Mouse (Mus musculus): Measurements from ENCODE around the gene Ptpn23. TPM values are rescaled to one million over a fixed set of nuclear protein-coding genes. Genes with fewer than 3 reads are reported as not detected.
"Not testable (repeated sequence)": the region's sequence is repeated elsewhere in the genome, so short reads cannot be mapped to it uniquely, and the experiment has no call there.

Ptpn23 gene
- polyA plus RNA-seq, 1 experiment, result 3.0 TPM

DNA sequence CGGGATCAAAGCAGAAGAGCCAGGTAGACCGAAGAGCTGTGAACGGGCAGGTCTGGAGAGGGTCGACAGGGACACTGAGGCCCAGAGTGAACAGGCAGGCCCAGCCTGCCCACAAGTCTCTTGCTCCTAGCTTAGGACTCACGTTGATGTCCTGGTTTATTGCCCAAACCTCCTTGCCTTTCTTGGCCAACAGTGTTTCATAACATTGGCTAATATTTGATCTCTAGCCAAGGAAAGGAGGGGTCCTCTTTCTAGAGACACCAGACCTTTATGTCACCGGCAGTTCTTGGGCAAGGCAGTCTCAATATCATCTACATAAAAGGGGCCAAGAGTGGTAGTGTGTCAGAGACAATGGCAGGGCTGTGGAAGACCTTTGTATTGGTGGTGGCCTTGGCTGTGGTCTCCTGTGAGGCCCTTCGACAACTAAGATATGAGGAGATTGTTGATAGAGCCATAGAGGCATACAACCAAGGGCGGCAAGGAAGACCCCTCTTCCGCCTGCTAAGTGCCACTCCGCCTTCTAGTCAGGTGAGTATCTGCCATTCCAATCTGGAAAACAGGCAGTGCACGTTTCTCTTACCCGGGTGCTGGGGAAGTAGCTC is 11.6 kb upstream of the Ptpn23 start, which contains the start of gene Ngp:
Gene Ngp, plus strand, starts transcription at position 237 of the 602 bp plus-strand sequence.
- TF ChIP-seq TAL1 (IDR thresholded peaks at IDR 0.05; ENCODE audit: low read length) (no peak), GATA1 (IDR thresholded peaks at IDR 0.05; ENCODE audit: low read length) (no peak)
- H3K4me3 ChIP-seq (replicated peaks), result no peak within 1 kb of the TSS
- no peaks in the 10 kb centered on the region for H3K36me3 ChIP-seq (ENCODE audit: control insufficient read depth)
- no peaks in the 10 kb centered on the region for H3K4me1 ChIP-seq (ENCODE audit: control insufficient read depth)
- H3K27me3 ChIP-seq (ENCODE audit: control insufficient read depth), result no peaks in the 10 kb centered on the region
- no peaks in the 10 kb centered on the region for H3K9me3 ChIP-seq (ENCODE audit: control insufficient read depth, low read length)

DNA sequence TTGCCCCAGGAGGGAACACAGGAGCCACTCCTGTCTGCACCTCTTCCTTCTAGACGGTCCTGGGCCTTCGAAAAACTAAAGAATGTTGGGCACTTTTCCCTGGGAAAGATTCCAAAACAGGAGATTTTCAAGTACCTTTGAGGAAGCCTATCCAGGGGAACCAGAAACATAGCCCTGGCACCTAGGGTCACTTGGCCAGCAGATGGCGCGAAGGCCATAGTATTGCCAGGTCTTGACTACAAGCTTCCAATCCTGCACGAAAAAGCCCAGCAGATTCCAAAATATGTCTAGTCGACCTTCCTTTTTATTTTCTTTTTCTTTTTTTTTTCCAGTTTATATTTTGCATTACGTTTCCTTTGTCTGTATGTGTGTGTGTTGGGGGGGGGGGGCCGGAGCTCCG is 5.8 kb upstream of the Ptpn23 start:
- Histone ChIP-seq H3K27me3 (ENCODE audit: control insufficient read depth) (peaks cover 10% of the 10 kb centered on the region), H3K4me1 (ENCODE audit: control insufficient read depth) (peaks cover 5% of the 10 kb centered on the region), H3K36me3 (ENCODE audit: control insufficient read depth) (no peaks in the 10 kb centered on the region), H3K9me3 (ENCODE audit: control insufficient read depth, low read length) (no peaks in the 10 kb centered on the region), H3K4me3 (replicated peaks) (no peak overlapping the region)
- no peak for TF ChIP-seq TAL1 (IDR thresholded peaks at IDR 0.05; ENCODE audit: low read length)
- TF ChIP-seq GATA1 (IDR thresholded peaks at IDR 0.05; ENCODE audit: low read length), result no peak

DNA sequence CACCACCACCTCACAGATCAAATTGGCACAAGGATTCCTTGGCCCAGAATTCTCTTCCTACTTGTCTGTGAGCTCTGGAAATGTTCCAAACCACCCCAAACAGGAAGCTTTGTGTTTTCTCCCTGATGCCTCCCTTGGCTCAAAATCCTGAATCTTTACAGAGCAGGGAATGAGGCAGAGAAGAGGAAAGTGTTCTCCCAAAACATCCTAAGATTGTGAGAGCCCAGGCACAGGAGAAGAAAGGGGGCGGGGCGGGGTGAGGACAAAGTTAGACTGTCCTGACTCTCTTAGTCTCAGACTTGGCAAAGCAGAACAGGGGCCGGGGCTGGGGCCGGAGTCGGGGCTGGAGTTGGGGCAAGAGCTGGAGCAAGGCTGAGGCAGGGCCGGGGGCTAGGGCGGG is 4.9 kb upstream of the Ptpn23 start:
- H3K27me3 ChIP-seq (ENCODE audit: control insufficient read depth), result peaks cover 10% of the 10 kb centered on the region

GRCm38 (mm10) chr9:110410908-110411887 is 3.2 kb upstream of the Ptpn23 start:
- Histone ChIP-seq H3K4me3 (replicated peaks) (no peak overlapping the region), H3K27me3 (ENCODE audit: control insufficient read depth) (peaks cover 10% of the 10 kb centered on the region), H3K36me3 (ENCODE audit: control insufficient read depth) (no peaks in the 10 kb centered on the region), H3K4me1 (ENCODE audit: control insufficient read depth) (peaks cover 24% of the 10 kb centered on the region), H3K9me3 (ENCODE audit: control insufficient read depth, low read length) (no peaks in the 10 kb centered on the region)
- no peak for TF ChIP-seq TAL1 (IDR thresholded peaks at IDR 0.05; ENCODE audit: low read length)

More for the DNA sequence above, 4.9 kb upstream of the Ptpn23 start:
- Histone ChIP-seq H3K36me3 (ENCODE audit: control insufficient read depth) (no peaks in the 10 kb centered on the region), H3K4me3 (replicated peaks) (no peak overlapping the region), H3K4me1 (ENCODE audit: control insufficient read depth) (peaks cover 12% of the 10 kb centered on the region), H3K9me3 (ENCODE audit: control insufficient read depth, low read length) (no peaks in the 10 kb centered on the region)
- no peak for TF ChIP-seq GATA1 (IDR thresholded peaks at IDR 0.05; ENCODE audit: low read length)
- no peak for TF ChIP-seq TAL1 (IDR thresholded peaks at IDR 0.05; ENCODE audit: low read length)

DNA sequence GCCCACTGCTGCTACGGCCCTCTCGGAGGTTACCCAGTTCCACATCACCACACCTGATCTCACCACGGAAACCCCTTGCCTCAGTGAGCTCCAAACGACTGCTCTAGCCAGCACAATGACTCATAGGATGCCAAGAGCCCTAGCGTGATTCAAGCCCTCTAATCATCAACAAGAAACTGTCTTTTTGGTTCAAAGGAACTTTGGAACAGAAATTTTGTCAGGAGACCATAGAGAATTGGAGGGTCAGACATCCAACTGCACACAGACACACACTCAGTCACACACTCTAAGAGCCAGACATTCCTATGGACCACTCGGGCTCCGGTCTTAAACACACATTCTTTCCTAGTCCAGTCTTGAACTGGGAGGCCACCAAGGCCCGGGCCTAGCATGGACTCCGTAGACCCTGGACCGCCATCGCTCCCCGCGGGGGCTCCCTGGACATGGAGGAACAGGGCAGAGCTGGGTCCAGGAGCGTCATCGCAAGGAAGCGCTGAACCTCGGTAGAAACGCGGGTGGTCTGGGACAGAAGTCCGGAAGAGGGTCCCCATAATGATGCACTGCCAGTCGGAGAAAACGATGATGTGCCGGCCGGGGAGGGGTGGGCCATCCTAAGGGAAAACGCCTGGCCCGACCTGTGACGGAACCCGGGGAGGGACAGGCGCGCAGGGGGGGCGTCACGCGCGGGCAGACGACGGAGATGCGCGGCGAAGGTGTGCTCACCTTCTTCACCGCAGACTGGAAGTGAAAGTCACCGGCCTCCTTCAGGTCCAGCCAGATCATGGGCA is 508 bp downstream of the Ptpn23 start:
- Histone ChIP-seq H3K27me3 (ENCODE audit: control insufficient read depth) (peaks cover 10% of the 10 kb centered on the region), H3K4me1 (ENCODE audit: control insufficient read depth) (peaks cover 26% of the 10 kb centered on the region), H3K36me3 (ENCODE audit: control insufficient read depth) (no peaks in the 10 kb centered on the region; the same call in 1 of the 2 replicates), H3K9me3 (ENCODE audit: control insufficient read depth, low read length) (no peaks in the 10 kb centered on the region), H3K4me3 (replicated peaks) (peak overlapping the region; percentile 94)
- TF ChIP-seq GATA1 (IDR thresholded peaks at IDR 0.05; ENCODE audit: low read length) (no peak), TAL1 (IDR thresholded peaks at IDR 0.05; ENCODE audit: low read length) (no peak)

DNA sequence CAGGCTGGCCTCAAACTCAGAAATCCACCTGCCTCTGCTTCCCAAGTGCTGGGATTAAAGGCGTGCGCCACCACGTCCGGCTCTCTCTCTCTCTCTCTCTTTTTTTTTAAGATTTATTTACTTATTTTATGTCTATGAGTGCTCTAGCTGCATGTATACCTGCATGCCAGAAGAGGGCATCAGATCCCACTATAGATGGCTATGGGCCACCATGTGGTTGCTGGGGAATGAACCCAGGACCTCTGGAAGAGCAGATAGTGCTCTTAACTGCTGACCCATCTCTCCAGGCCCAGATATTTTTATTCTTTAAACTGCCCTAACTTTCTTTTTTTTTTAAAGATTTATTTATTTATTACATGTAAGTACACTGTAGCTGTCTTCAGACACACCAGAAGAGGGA is 4.8 kb downstream of the Ptpn23 start:
- H3K4me3 ChIP-seq (replicated peaks); H3K27me3 ChIP-seq (ENCODE audit: control insufficient read depth); H3K9me3 ChIP-seq (ENCODE audit: control insufficient read depth, low read length); H3K36me3 ChIP-seq (ENCODE audit: control insufficient read depth): not testable (repeated sequence)
- peaks cover 16% of the 10 kb centered on the region for H3K4me1 ChIP-seq (ENCODE audit: control insufficient read depth)

- Histone ChIP-seq H3K4me3 (replicated peaks) (no peak overlapping the region), H3K9me3 (ENCODE audit: control insufficient read depth, low read length) (no peaks in the 10 kb centered on the region), H3K4me1 (ENCODE audit: control insufficient read depth) (peaks cover 12% of the 10 kb centered on the region), H3K27me3 (ENCODE audit: control insufficient read depth) (no peaks in the 10 kb centered on the region), H3K36me3 (ENCODE audit: control insufficient read depth) (peaks cover 8% of the 10 kb centered on the region)
- TF ChIP-seq TAL1 (IDR thresholded peaks at IDR 0.05; ENCODE audit: low read length) (no peak), GATA1 (IDR thresholded peaks at IDR 0.05; ENCODE audit: low read length) (no peak)
These were observed 5.3 kb downstream of the Ptpn23 start for GRCm38 (mm10) chr9:110402731-110403130.

- TF ChIP-seq GATA1 (IDR thresholded peaks at IDR 0.05; ENCODE audit: low read length) (no peak), TAL1 (IDR thresholded peaks at IDR 0.05; ENCODE audit: low read length) (no peak)
- Histone ChIP-seq H3K4me3 (replicated peaks) (no peak overlapping the region), H3K4me1 (ENCODE audit: control insufficient read depth) (no peaks in the 10 kb centered on the region; the same call in 1 of the 2 replicates), H3K36me3 (ENCODE audit: control insufficient read depth) (peaks cover 18% of the 10 kb centered on the region), H3K27me3 (ENCODE audit: control insufficient read depth) (no peaks in the 10 kb centered on the region), H3K9me3 (ENCODE audit: control insufficient read depth, low read length) (no peaks in the 10 kb centered on the region)
These were observed 7.4 kb downstream of the Ptpn23 start for GRCm38 (mm10) chr9:110400650-110401049.

DNA sequence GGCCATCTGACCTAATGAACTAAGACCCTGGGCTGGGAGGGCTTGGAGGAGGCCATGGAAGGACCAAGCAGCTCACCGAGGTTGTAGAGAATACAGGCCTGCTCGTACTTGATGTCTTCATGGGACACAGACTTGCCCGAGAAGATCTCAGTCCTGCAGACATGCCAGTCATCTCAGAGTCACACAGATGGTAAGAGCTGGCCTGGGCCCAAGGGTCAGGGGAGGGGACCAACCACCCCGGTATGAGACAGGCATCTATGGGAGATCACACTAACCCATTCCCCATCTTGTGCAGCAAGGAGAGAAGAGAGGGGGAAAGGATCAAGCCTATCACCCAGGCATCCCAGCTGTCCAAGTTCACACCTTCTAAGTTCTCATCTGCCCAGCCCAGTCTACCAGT is 14.7 kb downstream of the Ptpn23 start:
- Histone ChIP-seq H3K36me3 (ENCODE audit: control insufficient read depth) (peaks cover 74% of the 10 kb centered on the region), H3K4me1 (ENCODE audit: control insufficient read depth) (no peaks in the 10 kb centered on the region), H3K4me3 (replicated peaks) (no peak overlapping the region), H3K27me3 (ENCODE audit: control insufficient read depth) (no peaks in the 10 kb centered on the region), H3K9me3 (ENCODE audit: control insufficient read depth, low read length) (no peaks in the 10 kb centered on the region)
- TF ChIP-seq TAL1 (IDR thresholded peaks at IDR 0.05; ENCODE audit: low read length), result no peak
- TF ChIP-seq GATA1 (IDR thresholded peaks at IDR 0.05; ENCODE audit: low read length), result no peak
